In genomic region chr10:9704956-9705355, GRCm38 (mm10) we compare ENCODE assay signal across 29 mouse cellular contexts. TPM values are rescaled to one million over a fixed set of nuclear protein-coding genes. Genes with fewer than 3 reads are reported as not detected.
DNase-seq lines count a peak whose midpoint lies in the region; ATAC-seq lines count a peak whose summit lies in the region.
"Had no signal": no experiment of that assay in that cellular context is flagged by ENCODE, and none has a peak within 500 bp of the region (broad histone marks: within the 10 kb centered on the region; RNA-seq: fewer than 3 reads in every experiment).

No protein-coding gene starts in this region.

- no peaks in the 10 kb centered on the region for H3K9me3 ChIP-seq in neural tube, embryonic 15.5 days (replicated peaks)
- no peaks in the 10 kb centered on the region for H3K9me3 ChIP-seq in embryonic facial prominence, embryonic 14.5 days (ENCODE audit: control insufficient read depth, low read length)
- H3K9me3 ChIP-seq: forebrain, embryonic 10.5 days; forebrain, embryonic 13.5 days; G1E; heart, embryonic 12.5 days; heart, embryonic 15.5 days; hindbrain, embryonic 10.5 days had no signal

- 36% methylated on average over 1 of the region's 1 CpGs for WGBS in neural tube, embryonic 15.5 days
- 27% methylated on average over 1 of the region's 1 CpGs for WGBS in embryonic facial prominence, embryonic 14.5 days

- no peaks in the 10 kb centered on the region for H3K4me1 ChIP-seq in neural tube, embryonic 15.5 days
- peaks cover 11% of the 10 kb centered on the region; the same call in 1 of the 2 replicates for H3K4me1 ChIP-seq in embryonic facial prominence, embryonic 14.5 days (ENCODE audit: control insufficient read depth, insufficient read depth, low read length)
- H3K4me1 ChIP-seq: forebrain, embryonic 13.5 days; heart, embryonic 12.5 days; heart, embryonic 15.5 days; hindbrain, embryonic 10.5 days had no signal

- H3K27me3 ChIP-seq in neural tube, embryonic 15.5 days (replicated peaks): no peaks in the 10 kb centered on the region
- H3K27me3 ChIP-seq in embryonic facial prominence, embryonic 14.5 days (replicated peaks; ENCODE audit: control insufficient read depth, insufficient read depth, low read length): no peaks in the 10 kb centered on the region
- H3K27me3 ChIP-seq: CH12.LX; forebrain, embryonic 13.5 days; heart, embryonic 12.5 days; heart, embryonic 15.5 days had no signal

- H3K9ac ChIP-seq in neural tube, embryonic 15.5 days (replicated peaks): no peak overlapping the region
- H3K9ac ChIP-seq in embryonic facial prominence, embryonic 14.5 days (ENCODE audit: low read depth, low read length): no peak overlapping the region
- H3K9ac ChIP-seq: forebrain, embryonic 13.5 days; heart, embryonic 12.5 days; heart, embryonic 15.5 days; hindbrain, embryonic 14.5 days had no signal

- H3K4me3 ChIP-seq in neural tube, embryonic 15.5 days (replicated peaks): no peak overlapping the region
- H3K4me3 ChIP-seq in embryonic facial prominence, embryonic 14.5 days (ENCODE audit: low read depth, low read length): no peak overlapping the region
- H3K4me3 ChIP-seq: forebrain, embryonic 10.5 days; forebrain, embryonic 13.5 days; heart, embryonic 12.5 days; heart, embryonic 15.5 days; hindbrain, embryonic 10.5 days had no signal

- ATAC-seq in neural tube, embryonic 15.5 days (ENCODE audit: low FRiP score): no peak
- ATAC-seq in embryonic facial prominence, embryonic 14.5 days (ENCODE audit: low read depth): no peak
- ATAC-seq: forebrain, embryonic 13.5 days; forebrain, embryonic 16.5 days; intestine, postnatal 0 days had no signal

- H3K27ac ChIP-seq in neural tube, embryonic 15.5 days (replicated peaks): no peak overlapping the region
- H3K27ac ChIP-seq in embryonic facial prominence, embryonic 14.5 days (replicated peaks; ENCODE audit: low read depth, low read length): peak overlapping the region; percentile 36
- H3K27ac ChIP-seq: forebrain, embryonic 10.5 days; forebrain, embryonic 13.5 days; heart, embryonic 15.5 days; hindbrain, embryonic 10.5 days; hindbrain, embryonic 14.5 days had no signal

- DNase-seq in heart, adult 11 months: peak; percentile 10
- DNase-seq in heart, adult 18-20 months: no peak
- DNase-seq in neural tube, embryonic 10.5 days (ENCODE audit: extremely low spot score, low spot score): peak; percentile 3
- DNase-seq in embryonic facial prominence, embryonic 14.5 days (ENCODE audit: low spot score): peak; percentile 28
- no peak for DNase-seq in MN1 (ENCODE audit: low spot score)
- no peak for DNase-seq in kidney, postnatal 25 days
- DNase-seq: adrenal gland, adult 2 months; adrenal gland, postnatal 14 days; B cell, adult 2 months; cerebellum, adult 11 months; cerebellum, adult 8-10 months; cerebellum, postnatal 10 days; cerebellum, postnatal 36 days; gastrocnemius, postnatal 10 days; gastrocnemius, postnatal 36 days; heart, postnatal 10 days; heart, postnatal 36 days had no signal

- no peak overlapping the region for H3K4me2 ChIP-seq in neural tube, embryonic 15.5 days
- no peak overlapping the region for H3K4me2 ChIP-seq in embryonic facial prominence, embryonic 14.5 days (ENCODE audit: low read depth, low read length)
- H3K4me2 ChIP-seq: forebrain, embryonic 13.5 days; heart, embryonic 12.5 days; heart, embryonic 15.5 days; hindbrain, embryonic 14.5 days had no signal

- H3K36me3 ChIP-seq in neural tube, embryonic 15.5 days: no peaks in the 10 kb centered on the region
- H3K36me3 ChIP-seq in embryonic facial prominence, embryonic 14.5 days (ENCODE audit: control insufficient read depth, insufficient read depth, low read length): no peaks in the 10 kb centered on the region
- H3K36me3 ChIP-seq: forebrain, embryonic 10.5 days; G1E; heart, embryonic 12.5 days; heart, embryonic 15.5 days; hindbrain, embryonic 10.5 days had no signal

RNA-seq across cellular contexts. Expression of gene Samd5, which starts 29.9 kb away (rescaled TPM):
- 1 to 10 TPM; 2.3 to 3.1 TPM for total RNA-seq in heart, adult 18-20 months (2021)
- polyA plus RNA-seq in neural tube, embryonic 15.5 days (2015; fragmentation: Nextera tagmentation; extraction: Ambion mirVana): 4.9 and 6.7 TPM in 2 replicates
- 6.9 and 7.1 TPM in 2 replicates for polyA plus RNA-seq in embryonic facial prominence, embryonic 14.5 days (2014; fragmentation: Nextera tagmentation; extraction: Ambion mirVana)
- total RNA-seq: CH12.LX; granulocyte monocyte progenitor cell, adult 5-6 weeks had no signal
- polyA plus RNA-seq: G1E had no signal

Comparison
In these comparisons a context has a peak if more than half of its experiments do, and no peak if none do; other contexts are left out.
1. DNase-seq: peak in heart, adult 11 months (single experiment), neural tube, embryonic 10.5 days (single experiment) and embryonic facial prominence, embryonic 14.5 days (single experiment); none in heart, adult 18-20 months (0 of 2), MN1 (single experiment) and kidney, postnatal 25 days (0 of 2).